Mouse (Mus musculus): Measurements from ENCODE around the gene Rnf225. TPM values are rescaled to one million over a fixed set of nuclear protein-coding genes. Genes with fewer than 3 reads are reported as not detected.
"Not testable (repeated sequence)": the region's sequence is repeated elsewhere in the genome, so short reads cannot be mapped to it uniquely, and the experiment has no call there.

Gene Rnf225
- polyA plus RNA-seq, 1 experiment, result 2.6 TPM

GRCm38 (mm10) chr7:12913556-12913955 lies 13.7 kb upstream of the Rnf225 start:
- no peaks in the 10 kb centered on the region for H3K27me3 ChIP-seq (ENCODE audit: control insufficient read depth, insufficient read depth, low read length)
- H3K27ac ChIP-seq (ENCODE audit: insufficient read depth, low read length), result no peak overlapping the region
- no peaks in the 10 kb centered on the region for H3K4me1 ChIP-seq (ENCODE audit: control insufficient read depth, insufficient read depth, low read length)
- TF ChIP-seq CTCF (IDR thresholded peaks at IDR 0.05; ENCODE audit: borderline replicate concordance, insufficient read depth, low read depth, low read length) (peak; percentile 54), POLR2A (IDR thresholded peaks at IDR 0.05; ENCODE audit: borderline replicate concordance, insufficient read depth, low read length) (no peak)
- no peak overlapping the region for H3K4me3 ChIP-seq (replicated peaks; ENCODE audit: insufficient read depth, low read depth, low read length)
- DNase-seq, result no peak

- WGBS, result 84% methylated on average over 7 of the region's 8 CpGs
- H3K27me3 ChIP-seq (ENCODE audit: control insufficient read depth, insufficient read depth, low read length); DNase-seq; H3K4me1 ChIP-seq (ENCODE audit: control insufficient read depth, insufficient read depth, low read length); H3K27ac ChIP-seq (ENCODE audit: insufficient read depth, low read length); H3K4me3 ChIP-seq (replicated peaks; ENCODE audit: insufficient read depth, low read depth, low read length): not testable (repeated sequence)
Measured at GRCm38 (mm10) chr7:12920495-12920894, 6.7 kb upstream of the Rnf225 start.

- Histone ChIP-seq H3K27me3 (ENCODE audit: control insufficient read depth, insufficient read depth, low read length) (no peaks in the 10 kb centered on the region), H3K4me1 (ENCODE audit: control insufficient read depth, insufficient read depth, low read length) (peaks cover 2% of the 10 kb centered on the region; the same call in 1 of the 2 replicates), H3K4me3 (replicated peaks; ENCODE audit: insufficient read depth, low read depth, low read length) (peak overlapping the region; percentile 66), H3K27ac (ENCODE audit: insufficient read depth, low read length) (peak overlapping the region; percentile 92)
- DNase-seq, result no peak
- TF ChIP-seq POLR2A (IDR thresholded peaks at IDR 0.05; ENCODE audit: borderline replicate concordance, insufficient read depth, low read length) (peak; percentile 41; the same call in 1 of the 2 replicates), CTCF (IDR thresholded peaks at IDR 0.05; ENCODE audit: borderline replicate concordance, insufficient read depth, low read depth, low read length) (no peak)
- 1% methylated on average over 3 of the region's 3 CpGs for WGBS
Measured at GRCm38 (mm10) chr7:12921318-12921704, 5.9 kb upstream of the Rnf225 start.

- Histone ChIP-seq H3K4me3 (replicated peaks; ENCODE audit: insufficient read depth, low read depth, low read length) (peak within 1 kb of the TSS; percentile 84), H3K27ac (ENCODE audit: insufficient read depth, low read length) (peak within 1 kb of the TSS; percentile 92), H3K4me1 (ENCODE audit: control insufficient read depth, insufficient read depth, low read length) (peaks cover 3% of the 10 kb centered on the region; the same call in 1 of the 2 replicates), H3K27me3 (ENCODE audit: control insufficient read depth, insufficient read depth, low read length) (no peaks in the 10 kb centered on the region)
- under 1% methylated on average over 55 of the region's 55 CpGs for WGBS
- peak; percentile 98 to 99 for DNase-seq
- TF ChIP-seq CTCF (IDR thresholded peaks at IDR 0.05; ENCODE audit: borderline replicate concordance, insufficient read depth, low read depth, low read length) (peak; percentile 60; the same call in 1 of the 2 replicates), POLR2A (IDR thresholded peaks at IDR 0.05; ENCODE audit: borderline replicate concordance, insufficient read depth, low read length) (peak; percentile 88)
Measured at GRCm38 (mm10) chr7:12921705-12922465, 5.3 kb upstream of the Rnf225 start, which contains the start of gene Rps5. Gene Rps5, plus strand, starts transcription at chr7:12922290.

- 2% methylated on average over 8 of the region's 8 CpGs for WGBS
- peaks cover 5% of the 10 kb centered on the region for H3K4me1 ChIP-seq (ENCODE audit: control insufficient read depth, insufficient read depth, low read length)
- H3K27me3 ChIP-seq (ENCODE audit: control insufficient read depth, insufficient read depth, low read length), result no peaks in the 10 kb centered on the region
- no peak overlapping the region for H3K27ac ChIP-seq (ENCODE audit: insufficient read depth, low read length)
- no peak for DNase-seq
- H3K4me3 ChIP-seq (replicated peaks; ENCODE audit: insufficient read depth, low read depth, low read length), result peak overlapping the region; percentile 84
- no peak for TF ChIP-seq POLR2A (IDR thresholded peaks at IDR 0.05; ENCODE audit: borderline replicate concordance, insufficient read depth, low read length)
- no peak for TF ChIP-seq CTCF (IDR thresholded peaks at IDR 0.05; ENCODE audit: borderline replicate concordance, insufficient read depth, low read depth, low read length)
Measured at GRCm38 (mm10) chr7:12922729-12923128, 4.5 kb upstream of the Rnf225 start.

GRCm38 (mm10) chr7:12926316-12926715 lies 900 bp upstream of the Rnf225 start:
- Histone ChIP-seq H3K27me3 (ENCODE audit: control insufficient read depth, insufficient read depth, low read length) (no peaks in the 10 kb centered on the region), H3K27ac (ENCODE audit: insufficient read depth, low read length) (peak overlapping the region; percentile 2; the same call in 1 of the 2 replicates), H3K4me3 (replicated peaks; ENCODE audit: insufficient read depth, low read depth, low read length) (no peak overlapping the region), H3K4me1 (ENCODE audit: control insufficient read depth, insufficient read depth, low read length) (peaks cover 21% of the 10 kb centered on the region)
- 16% methylated on average over 7 of the region's 7 CpGs for WGBS
- TF ChIP-seq CTCF (IDR thresholded peaks at IDR 0.05; ENCODE audit: borderline replicate concordance, insufficient read depth, low read depth, low read length) (no peak), POLR2A (IDR thresholded peaks at IDR 0.05; ENCODE audit: borderline replicate concordance, insufficient read depth, low read length) (no peak)
- DNase-seq, result peak; percentile 48 to 69

GRCm38 (mm10) chr7:12927693-12928589 lies 725 bp downstream of the Rnf225 start:
- H3K27me3 ChIP-seq (ENCODE audit: control insufficient read depth, insufficient read depth, low read length), result no peaks in the 10 kb centered on the region
- H3K4me3 ChIP-seq (replicated peaks; ENCODE audit: insufficient read depth, low read depth, low read length), result peak overlapping the region; percentile 65
- 3% methylated on average over 65 of the region's 65 CpGs for WGBS
- TF ChIP-seq POLR2A (IDR thresholded peaks at IDR 0.05; ENCODE audit: borderline replicate concordance, insufficient read depth, low read length) (0 out of 2 replicates have a peak, but pooled peaks have one; percentile 25), CTCF (IDR thresholded peaks at IDR 0.05; ENCODE audit: borderline replicate concordance, insufficient read depth, low read depth, low read length) (no peak)
- DNase-seq, result peak; percentile 79 to 80
- peak overlapping the region; percentile 69 for H3K27ac ChIP-seq (ENCODE audit: insufficient read depth, low read length)
- peaks cover 21% of the 10 kb centered on the region for H3K4me1 ChIP-seq (ENCODE audit: control insufficient read depth, insufficient read depth, low read length)
